Mouse (Mus musculus) liver, embryonic 14.5 days (tissue): ENCODE data around the gene Fkbp2.

Experiments
- CTCF ChIP-seq: IDR thresholded peaks from 2 replicates; pipeline ENCODE4 v1.5.1; 2016; ENCODE audit warnings: antibody characterized with exemption, low read depth, control low read depth
- EP300 ChIP-seq: IDR thresholded peaks from 2 replicates; pipeline ENCODE4 v1.6.1; 2016; ENCODE audit warnings: antibody characterized with exemption, low read depth

DNA sequence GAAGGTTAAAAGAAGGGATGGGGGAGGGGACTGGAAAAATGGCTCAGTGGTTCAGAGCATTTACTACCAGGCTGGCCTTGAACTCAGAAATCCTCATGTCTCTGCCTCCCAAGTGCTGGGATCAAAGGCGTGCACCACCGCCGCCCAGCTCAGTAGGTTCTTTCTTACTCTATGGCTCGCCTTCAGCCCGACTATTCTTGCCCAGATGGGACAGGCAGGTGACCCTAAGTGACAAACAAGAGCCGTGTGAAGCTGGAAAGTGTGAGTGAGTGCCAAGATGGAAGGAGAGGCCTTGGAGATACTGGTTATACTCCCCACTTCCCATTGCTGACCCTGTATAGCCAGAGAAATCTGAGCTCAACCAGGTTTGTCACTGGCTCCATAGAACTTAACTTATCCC lies 36.6 kb downstream of the Fkbp2 start:
- TF ChIP-seq CTCF (no peak), EP300 (no peak)
